Mouse (Mus musculus): ENCODE data around the gene Mrap. TPM values are rescaled to one million over a fixed set of nuclear protein-coding genes. Genes with fewer than 3 reads are reported as not detected.

Gene Mrap
- not detected in 2 replicates for polyA plus RNA-seq (2015; fragmentation: Nextera tagmentation; extraction: Ambion mirVana)

DNA sequence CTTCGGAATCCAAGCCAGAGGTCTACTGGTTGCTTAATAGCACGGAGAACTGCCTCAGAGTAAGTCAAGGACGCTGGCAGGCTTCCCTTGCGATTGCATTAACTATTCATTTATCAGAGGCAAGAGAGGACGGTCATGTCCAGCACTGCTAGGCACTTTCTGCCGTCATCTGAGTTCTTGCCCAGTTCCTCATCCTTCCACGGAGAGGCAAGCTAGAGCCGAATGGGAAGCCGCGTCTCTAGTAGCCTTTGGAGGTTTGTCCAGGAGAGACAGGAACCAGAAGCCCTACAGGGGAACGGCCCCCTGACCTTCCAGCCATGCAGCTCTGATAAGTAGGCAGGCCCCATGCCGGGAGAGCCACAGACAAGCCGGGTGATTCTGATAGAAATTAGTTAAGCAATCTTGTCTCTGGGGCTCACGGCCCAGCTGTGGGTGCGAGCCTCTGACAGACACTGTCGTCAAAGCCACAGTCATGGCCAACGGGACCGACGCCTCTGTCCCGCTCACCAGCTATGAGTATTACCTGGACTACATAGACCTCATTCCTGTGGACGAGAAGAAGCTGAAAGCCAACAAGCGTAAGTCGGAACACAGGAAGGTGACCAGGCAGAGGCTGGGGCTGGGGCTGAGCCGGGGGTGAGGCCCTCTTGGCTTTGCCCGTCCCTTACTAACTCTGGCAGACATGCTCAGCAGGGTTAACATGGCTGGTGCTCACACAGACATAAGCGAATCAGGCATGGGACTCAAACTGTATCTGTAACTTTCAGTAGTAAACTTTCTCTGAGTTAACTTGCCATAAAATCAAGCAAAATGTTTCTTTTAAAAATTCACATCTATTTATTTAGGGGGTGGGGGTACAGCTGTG lies at the start of gene Mrap:
Mrap (plus strand) TSS at position 116 of the 865 bp plus-strand sequence.
- Histone ChIP-seq H3K27me3 (0 out of 2 replicates have a peak, but pooled peaks cover 3% of the 10 kb centered on the region), H3K4me3 (no peak within 1 kb of the TSS), H3K9me3 (no peaks in the 10 kb centered on the region), H3K4me2 (no peak within 1 kb of the TSS), H3K4me1 (replicated peaks) (peaks cover 15% of the 10 kb centered on the region), H3K36me3 (no peaks in the 10 kb centered on the region), H3K27ac (replicated peaks) (no peak within 1 kb of the TSS), H3K9ac (no peak within 1 kb of the TSS)
- WGBS: 88% methylated on average over 26 of the region's 26 CpGs
- ATAC-seq (ENCODE audit: low read depth): no peak

DNA sequence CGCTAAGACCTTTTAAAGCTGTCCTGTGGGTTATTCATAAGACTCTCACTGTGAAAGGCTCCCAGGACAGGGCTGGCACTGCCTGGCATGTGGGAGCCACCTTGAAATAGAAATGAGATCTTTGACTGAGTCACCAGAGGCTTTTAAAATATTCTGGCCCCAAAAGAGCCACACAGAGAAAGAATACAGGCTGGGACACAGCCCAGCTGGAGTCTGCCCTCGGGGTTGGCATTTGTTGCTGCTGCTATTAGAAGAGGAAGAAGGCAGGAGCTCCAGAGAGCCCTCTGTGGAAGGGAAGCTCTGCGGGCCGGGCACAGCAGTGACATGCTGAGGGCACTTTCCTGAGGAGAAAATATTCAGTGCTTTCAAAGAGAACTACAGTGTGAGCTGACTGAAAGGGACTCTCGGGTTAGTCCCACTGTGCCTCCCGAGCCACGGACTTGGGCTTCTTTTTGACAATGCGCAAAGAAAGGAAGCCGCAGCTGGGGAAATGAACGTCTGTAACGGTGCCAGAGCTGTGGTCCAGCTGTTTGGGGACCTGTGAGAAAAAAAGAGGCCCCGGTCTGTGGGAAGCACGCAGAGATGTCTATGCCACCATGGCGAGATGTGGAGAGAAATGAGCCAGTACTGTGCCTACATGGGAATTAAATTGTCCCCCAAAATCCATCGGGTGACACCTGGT lies 45.2 kb upstream of the Mrap start:
- WGBS: 58% methylated on average over 15 of the region's 15 CpGs
- ATAC-seq (ENCODE audit: low read depth): peak; percentile 36; the same call in 1 of the 2 replicates

DNA sequence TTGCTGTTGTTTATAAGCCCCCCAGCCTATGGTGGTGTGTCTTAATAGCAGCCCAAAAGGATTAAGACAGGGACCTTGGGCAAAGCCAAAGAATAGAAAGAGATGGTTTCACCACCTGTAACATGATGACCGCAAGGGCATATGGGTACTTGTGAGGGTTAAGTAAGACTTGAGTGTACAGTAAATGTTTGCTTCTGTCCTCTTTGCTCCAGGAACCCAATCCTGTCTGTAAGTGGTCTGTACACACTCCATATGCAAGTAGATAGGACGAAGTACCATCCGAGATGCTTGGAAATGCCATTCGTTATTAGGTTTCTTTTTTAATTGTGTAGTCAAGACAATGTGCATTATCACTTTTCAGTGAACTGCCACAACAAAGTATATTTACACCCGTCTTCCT lies 44.4 kb upstream of the Mrap start:
- peaks cover 20% of the 10 kb centered on the region for H3K4me1 ChIP-seq (replicated peaks)
- no peak for ATAC-seq (ENCODE audit: low read depth)

More for the DNA sequence above, 45.2 kb upstream of the Mrap start:
- Histone ChIP-seq H3K4me1 (replicated peaks) (peaks cover 20% of the 10 kb centered on the region), H3K4me2 (no peak overlapping the region), H3K4me3 (no peak overlapping the region), H3K9me3 (no peaks in the 10 kb centered on the region), H3K27ac (replicated peaks) (peak overlapping the region; percentile 3; the same call in 1 of the 2 replicates), H3K9ac (no peak overlapping the region), H3K27me3 (no peaks in the 10 kb centered on the region), H3K36me3 (no peaks in the 10 kb centered on the region)

DNA sequence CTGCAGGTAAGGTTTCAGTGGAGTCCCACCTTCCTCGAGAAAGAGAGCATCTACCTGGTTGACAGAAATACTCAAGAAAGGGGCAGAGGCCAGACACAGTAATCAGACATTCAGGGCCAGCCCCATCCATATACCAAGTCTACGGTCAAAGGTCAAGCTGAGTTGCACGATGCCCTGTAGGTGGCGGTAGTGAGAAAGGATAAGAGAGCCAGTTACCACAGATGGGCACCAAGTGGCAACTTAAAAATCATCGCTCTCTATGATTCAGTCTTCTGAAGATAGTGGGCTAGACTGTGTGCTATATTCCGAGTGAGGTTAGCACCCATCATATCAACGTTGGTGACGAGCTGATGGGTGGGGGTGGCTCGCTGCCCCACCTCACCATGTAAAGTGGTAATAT lies 43.3 kb upstream of the Mrap start:
- Histone ChIP-seq H3K4me1 (replicated peaks) (peaks cover 20% of the 10 kb centered on the region), H3K27me3 (no peaks in the 10 kb centered on the region), H3K9me3 (no peaks in the 10 kb centered on the region), H3K4me3 (no peak overlapping the region), H3K36me3 (no peaks in the 10 kb centered on the region), H3K27ac (replicated peaks) (no peak overlapping the region), H3K4me2 (no peak overlapping the region), H3K9ac (no peak overlapping the region)
- ATAC-seq (ENCODE audit: low read depth): no peak
- WGBS: 68% methylated on average over 9 of the region's 9 CpGs

More for the DNA sequence above, 44.4 kb upstream of the Mrap start:
- H3K36me3 ChIP-seq: no peaks in the 10 kb centered on the region
- no peak overlapping the region for H3K9ac ChIP-seq
- no peaks in the 10 kb centered on the region for H3K9me3 ChIP-seq
- H3K27ac ChIP-seq (replicated peaks): no peak overlapping the region
- H3K4me3 ChIP-seq: no peak overlapping the region
- H3K27me3 ChIP-seq: no peaks in the 10 kb centered on the region
- WGBS: 92% methylated on average over 5 of the region's 5 CpGs
- H3K4me2 ChIP-seq: no peak overlapping the region

DNA sequence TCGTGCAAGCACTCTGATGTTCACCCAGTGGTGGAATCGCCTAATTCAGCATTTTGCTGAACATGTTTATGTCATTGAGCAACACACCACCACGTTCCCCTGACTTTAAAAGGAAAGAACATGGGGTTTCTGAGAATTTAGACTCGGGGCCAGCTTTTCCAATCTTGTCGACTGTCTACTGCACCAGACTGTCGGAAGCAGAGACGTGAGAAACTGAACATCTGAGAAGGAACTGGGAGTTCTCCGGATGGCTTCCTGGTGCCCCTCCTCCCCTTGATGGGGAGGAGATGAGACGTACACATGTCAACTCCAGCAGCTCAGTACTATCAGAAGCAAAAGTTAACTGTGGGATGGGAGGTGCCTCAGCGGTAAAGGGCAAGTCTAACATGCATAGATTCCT lies 42.9 kb upstream of the Mrap start:
- H3K9ac ChIP-seq: no peak overlapping the region
- H3K9me3 ChIP-seq: no peaks in the 10 kb centered on the region
- no peaks in the 10 kb centered on the region for H3K36me3 ChIP-seq
- WGBS: 85% methylated on average over 10 of the region's 10 CpGs
- no peaks in the 10 kb centered on the region for H3K27me3 ChIP-seq
- H3K27ac ChIP-seq (replicated peaks): no peak overlapping the region
- no peak overlapping the region for H3K4me2 ChIP-seq
- H3K4me3 ChIP-seq: no peak overlapping the region
- ATAC-seq (ENCODE audit: low read depth): no peak
- peaks cover 20% of the 10 kb centered on the region for H3K4me1 ChIP-seq (replicated peaks)

DNA sequence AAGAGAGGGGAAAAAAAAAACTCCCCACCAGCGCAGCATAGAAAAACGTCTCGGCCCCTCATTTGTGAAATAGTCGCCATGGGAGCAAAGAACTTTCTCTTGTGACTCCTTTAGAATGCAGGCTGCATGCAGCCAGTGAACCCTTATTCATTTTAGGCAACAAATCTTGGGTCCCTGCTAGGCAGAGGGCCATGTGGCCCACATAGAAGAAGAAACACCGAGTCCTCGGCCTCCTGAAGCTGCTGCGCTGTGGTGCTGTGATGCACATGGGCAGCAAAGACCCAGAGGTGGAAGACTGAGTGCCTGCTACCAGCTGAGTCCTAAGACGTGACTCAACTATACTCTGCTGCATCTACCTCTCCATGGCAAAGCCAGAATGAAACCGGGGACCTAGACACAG lies 41.7 kb upstream of the Mrap start:
- Histone ChIP-seq H3K4me1 (replicated peaks) (peaks cover 20% of the 10 kb centered on the region), H3K27me3 (no peaks in the 10 kb centered on the region), H3K36me3 (no peaks in the 10 kb centered on the region), H3K9ac (no peak overlapping the region), H3K4me2 (no peak overlapping the region), H3K4me3 (no peak overlapping the region), H3K27ac (replicated peaks) (no peak overlapping the region), H3K9me3 (no peaks in the 10 kb centered on the region)
- 50% methylated on average over 9 of the region's 9 CpGs for WGBS
- ATAC-seq (ENCODE audit: low read depth): peak; percentile 23; the same call in 1 of the 2 replicates

DNA sequence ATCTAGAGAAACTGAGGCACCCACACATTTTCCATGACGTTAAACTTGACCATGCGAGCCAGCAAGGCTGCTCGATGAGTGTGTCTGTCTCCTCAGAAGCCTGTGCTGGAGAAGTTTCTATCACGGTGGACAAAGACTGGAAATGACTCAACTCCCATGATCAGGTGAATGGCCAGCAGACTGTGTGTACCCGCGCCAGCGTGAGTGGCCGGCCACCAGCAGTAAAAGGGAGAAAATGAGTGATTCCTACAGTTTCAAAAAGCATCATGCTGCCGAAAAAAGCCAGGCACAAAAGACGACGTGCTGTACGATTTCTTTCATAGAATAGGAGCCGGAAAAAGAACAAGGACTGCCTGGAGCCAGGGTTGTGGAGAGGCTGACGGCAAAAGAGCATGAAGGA lies 38.6 kb upstream of the Mrap start:
- H3K9me3 ChIP-seq: no peaks in the 10 kb centered on the region
- no peak for ATAC-seq (ENCODE audit: low read depth)
- H3K4me2 ChIP-seq: no peak overlapping the region
- H3K4me1 ChIP-seq (replicated peaks): peaks cover 10% of the 10 kb centered on the region
- H3K9ac ChIP-seq: no peak overlapping the region
- no peaks in the 10 kb centered on the region for H3K36me3 ChIP-seq
- H3K27ac ChIP-seq (replicated peaks): no peak overlapping the region
- H3K27me3 ChIP-seq: no peaks in the 10 kb centered on the region
- H3K4me3 ChIP-seq: no peak overlapping the region
- 84% methylated on average over 14 of the region's 14 CpGs for WGBS

DNA sequence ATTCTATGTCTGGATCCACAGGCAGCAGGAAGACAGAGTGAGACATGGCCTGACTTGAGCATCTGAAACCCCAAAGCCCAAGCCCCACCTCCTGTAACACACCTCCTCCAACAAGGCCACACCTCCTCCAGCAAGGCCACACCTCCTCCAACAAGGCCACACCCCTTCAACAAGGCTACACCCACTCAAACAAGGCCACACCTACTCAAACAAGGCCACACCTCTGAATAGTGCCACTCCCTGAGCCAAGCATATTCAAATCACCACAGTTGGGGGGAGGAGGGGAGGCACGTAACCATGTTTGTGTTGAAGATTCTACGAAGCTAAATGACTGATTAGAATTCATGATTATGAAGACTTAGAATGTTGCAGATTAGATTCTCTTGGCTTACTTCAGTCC lies 36.5 kb upstream of the Mrap start:
- H3K36me3 ChIP-seq: no peaks in the 10 kb centered on the region
- H3K4me1 ChIP-seq (replicated peaks): peaks cover 2% of the 10 kb centered on the region; the same call in 1 of the 2 replicates
- no peak overlapping the region for H3K27ac ChIP-seq (replicated peaks)
- no peaks in the 10 kb centered on the region for H3K9me3 ChIP-seq
- no peak overlapping the region for H3K4me3 ChIP-seq
- H3K9ac ChIP-seq: no peak overlapping the region
- no peak for ATAC-seq (ENCODE audit: low read depth)
- 0 out of 2 replicates have a peak, but pooled peaks cover 2% of the 10 kb centered on the region for H3K27me3 ChIP-seq
- H3K4me2 ChIP-seq: no peak overlapping the region
- WGBS: 92% methylated on average over 2 of the region's 2 CpGs

DNA sequence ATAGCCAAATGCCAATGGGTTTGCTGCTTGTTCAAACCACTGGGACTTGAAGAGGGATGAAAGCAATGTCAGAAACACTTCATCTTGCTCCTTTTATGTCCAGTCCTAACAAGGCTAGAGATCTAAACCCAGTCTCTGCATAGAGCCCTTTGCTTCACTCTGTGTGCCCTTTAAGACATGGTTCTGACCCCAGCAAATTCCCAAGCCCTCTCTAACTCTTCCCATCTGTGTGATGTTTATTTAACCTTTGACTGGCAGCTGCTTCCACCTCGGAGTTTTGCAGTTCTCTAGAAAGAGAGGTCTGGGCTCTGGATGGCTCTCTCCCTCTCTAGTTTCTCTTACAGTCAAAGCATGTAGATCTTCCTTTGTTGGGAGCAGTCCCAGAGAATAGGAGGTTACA lies 34.4 kb upstream of the Mrap start:
- ATAC-seq (ENCODE audit: low read depth): no peak
- no peak overlapping the region for H3K27ac ChIP-seq (replicated peaks)
- 29% methylated on average over 1 of the region's 1 CpGs for WGBS

DNA sequence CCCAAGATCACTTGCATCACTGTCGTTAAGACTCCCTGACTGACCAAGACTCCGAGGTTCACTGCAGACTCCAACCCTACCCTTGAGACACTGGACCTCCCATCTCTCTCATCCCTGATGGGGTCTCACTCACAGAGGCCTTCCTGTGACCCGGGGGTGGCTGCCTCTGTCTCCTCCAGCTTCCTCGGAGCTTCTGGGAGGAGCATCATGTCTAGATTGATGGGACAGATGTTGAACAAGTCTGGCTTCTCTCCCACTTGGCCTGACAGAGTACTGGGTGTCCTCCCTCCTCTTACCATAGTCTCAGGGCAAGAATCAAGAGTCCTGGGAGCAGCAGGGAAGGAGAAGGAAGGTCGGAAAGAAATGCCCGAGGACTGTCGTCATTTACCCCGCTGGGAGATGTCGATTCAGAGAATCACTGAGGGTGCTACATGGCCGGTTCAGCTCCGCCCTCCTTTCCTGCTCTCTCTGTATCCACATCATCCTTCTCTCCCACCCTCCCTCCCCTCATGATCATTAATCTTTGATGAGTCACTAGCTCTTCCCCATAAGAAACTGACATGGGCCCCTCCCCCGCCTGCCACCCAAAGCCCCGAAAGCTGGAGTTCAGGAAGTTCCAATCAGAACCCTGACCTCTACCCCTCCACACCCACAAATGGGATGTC lies 33.7 kb upstream of the Mrap start:
- no peak overlapping the region for H3K4me3 ChIP-seq
- no peaks in the 10 kb centered on the region for H3K9me3 ChIP-seq
- no peak for ATAC-seq (ENCODE audit: low read depth)
- 0 out of 2 replicates have a peak, but pooled peaks cover 2% of the 10 kb centered on the region for H3K27me3 ChIP-seq
- no peak overlapping the region for H3K4me2 ChIP-seq
- H3K36me3 ChIP-seq: no peaks in the 10 kb centered on the region
- WGBS: 76% methylated on average over 13 of the region's 13 CpGs
- H3K27ac ChIP-seq (replicated peaks): no peak overlapping the region
- H3K4me1 ChIP-seq (replicated peaks): peaks cover 5% of the 10 kb centered on the region
- no peak overlapping the region for H3K9ac ChIP-seq

More for the DNA sequence above, 34.4 kb upstream of the Mrap start:
- no peak overlapping the region for H3K9ac ChIP-seq
- H3K4me1 ChIP-seq (replicated peaks): no peaks in the 10 kb centered on the region; the same call in 1 of the 2 replicates
- no peak overlapping the region for H3K4me2 ChIP-seq
- H3K4me3 ChIP-seq: no peak overlapping the region
- H3K9me3 ChIP-seq: no peaks in the 10 kb centered on the region
- H3K36me3 ChIP-seq: no peaks in the 10 kb centered on the region
- H3K27me3 ChIP-seq: 0 out of 2 replicates have a peak, but pooled peaks cover 2% of the 10 kb centered on the region

DNA sequence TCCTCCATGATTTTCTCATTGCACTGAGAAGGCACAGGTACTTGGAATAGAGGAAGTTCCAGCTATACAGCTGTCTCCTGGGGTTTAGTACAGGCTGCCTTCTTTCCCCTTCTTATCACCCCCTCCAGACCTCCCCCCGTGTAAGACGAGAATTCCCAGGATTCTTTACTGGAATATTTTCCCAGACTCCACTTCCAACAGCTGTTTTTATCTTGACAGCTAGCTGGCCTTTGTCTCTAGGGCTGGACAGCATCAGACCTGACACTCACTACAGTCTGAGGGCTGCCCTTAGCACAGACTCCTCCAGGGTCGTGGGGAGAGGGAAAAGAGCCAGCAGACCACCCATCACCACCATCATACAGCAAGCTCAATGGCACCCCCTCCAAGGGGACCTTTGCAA lies 31.7 kb upstream of the Mrap start:
- ATAC-seq (ENCODE audit: low read depth): no peak
- no peak overlapping the region for H3K27ac ChIP-seq (replicated peaks)
- 62% methylated on average over 3 of the region's 3 CpGs for WGBS
- no peak overlapping the region for H3K9ac ChIP-seq
- H3K4me2 ChIP-seq: no peak overlapping the region
- H3K4me3 ChIP-seq: no peak overlapping the region
- peaks cover 20% of the 10 kb centered on the region for H3K4me1 ChIP-seq (replicated peaks)
- no peaks in the 10 kb centered on the region for H3K36me3 ChIP-seq
- 0 out of 2 replicates have a peak, but pooled peaks cover 2% of the 10 kb centered on the region for H3K27me3 ChIP-seq
- H3K9me3 ChIP-seq: no peaks in the 10 kb centered on the region
